Comparison of ENCODE assay signal across 24 mouse cellular contexts in the genomic region with DNA sequence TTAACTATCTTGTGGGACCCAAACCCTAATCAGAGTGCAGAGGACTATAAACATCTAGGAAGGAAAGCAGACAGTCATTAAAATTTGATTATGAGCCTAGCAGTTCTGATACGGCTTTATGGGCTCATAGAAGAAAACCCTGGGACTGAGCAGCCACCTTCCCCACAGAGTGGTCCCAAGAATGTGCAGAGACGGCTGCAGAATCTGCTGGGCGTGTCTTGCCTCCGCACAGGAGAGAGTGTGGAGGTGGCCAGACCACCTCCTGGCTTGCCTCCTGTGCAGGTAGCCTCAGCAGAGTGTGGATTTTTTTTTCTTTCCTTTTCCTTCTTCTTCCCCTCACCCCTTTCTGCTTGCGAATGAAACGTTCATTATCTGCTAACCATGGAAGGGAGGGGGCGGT.
A peak's percentile ranks its signal among the peaks of the same experiment; 100 is the strongest.
DNase-seq lines count a peak whose midpoint lies in the region; ATAC-seq and TF ChIP-seq lines count a peak whose summit lies in the region.
"Had no signal": no experiment of that assay in that cellular context is flagged by ENCODE, and none has a peak within 500 bp of the region (broad histone marks: within the 10 kb centered on the region; RNA-seq: fewer than 3 reads in every experiment).

No protein-coding gene starts in this region.

- H3K27ac ChIP-seq in brown adipose tissue, adult 24 weeks (replicated peaks; ENCODE audit: low read depth, low read length) = peak overlapping the region; percentile 48; the same call in 1 of the 2 replicates
- H3K27ac ChIP-seq in limb, embryonic 10.5 days = peak overlapping the region; percentile 50; the same call in 1 of the 2 replicates
- H3K27ac ChIP-seq in limb, embryonic 13.5 days = no peak overlapping the region
- H3K27ac ChIP-seq in stomach, postnatal 0 days (replicated peaks) = 0 out of 2 replicates have a peak overlapping the region, but pooled peaks have one; percentile 2
- no peak overlapping the region for H3K27ac ChIP-seq in midbrain, embryonic 13.5 days
- H3K27ac ChIP-seq in heart, adult 2 months = no peak overlapping the region
- H3K27ac ChIP-seq: embryonic facial prominence, embryonic 12.5 days; embryonic facial prominence, embryonic 15.5 days; forebrain, embryonic 12.5 days; gastrocnemius, adult 2 months; heart, embryonic 15.5 days; hindbrain, embryonic 10.5 days; hindbrain, embryonic 13.5 days had no signal

- H3K36me3 ChIP-seq in limb, embryonic 10.5 days = no peaks in the 10 kb centered on the region
- H3K36me3 ChIP-seq in limb, embryonic 13.5 days = no peaks in the 10 kb centered on the region
- no peaks in the 10 kb centered on the region for H3K36me3 ChIP-seq in stomach, postnatal 0 days (ENCODE audit: control insufficient read depth, insufficient read depth, low read length)
- H3K36me3 ChIP-seq in midbrain, embryonic 13.5 days = no peaks in the 10 kb centered on the region
- H3K36me3 ChIP-seq in heart, adult 2 months (ENCODE audit: control insufficient read depth, insufficient read depth, low read length) = no peaks in the 10 kb centered on the region
- H3K36me3 ChIP-seq: embryonic facial prominence, embryonic 12.5 days; embryonic facial prominence, embryonic 15.5 days; forebrain, embryonic 12.5 days; heart, embryonic 12.5 days; heart, embryonic 15.5 days; hindbrain, embryonic 10.5 days; hindbrain, embryonic 13.5 days had no signal

- peaks cover 14% of the 10 kb centered on the region; the same call in 1 of the 2 replicates for H3K4me1 ChIP-seq in brown adipose tissue, adult 24 weeks (ENCODE audit: control insufficient read depth, insufficient read depth, insufficient read length, low read length)
- H3K4me1 ChIP-seq in limb, embryonic 10.5 days = peaks cover 60% of the 10 kb centered on the region
- H3K4me1 ChIP-seq in limb, embryonic 13.5 days = peaks cover 30% of the 10 kb centered on the region
- H3K4me1 ChIP-seq in stomach, postnatal 0 days (replicated peaks; ENCODE audit: control insufficient read depth, insufficient read depth) = no peaks in the 10 kb centered on the region
- H3K4me1 ChIP-seq in midbrain, embryonic 13.5 days (replicated peaks) = peaks cover 13% of the 10 kb centered on the region; the same call in 1 of the 2 replicates
- peaks cover 8% of the 10 kb centered on the region for H3K4me1 ChIP-seq in heart, adult 2 months (ENCODE audit: control insufficient read depth, insufficient read depth, low read length)
- H3K4me1 ChIP-seq: embryonic facial prominence, embryonic 15.5 days had no signal

- no peak overlapping the region for H3K9ac ChIP-seq in limb, embryonic 13.5 days
- no peak overlapping the region for H3K9ac ChIP-seq in stomach, postnatal 0 days (ENCODE audit: low read length)
- H3K9ac ChIP-seq in midbrain, embryonic 13.5 days (replicated peaks) = no peak overlapping the region
- H3K9ac ChIP-seq in heart, adult 2 months (ENCODE audit: low read depth, low read length) = no peak overlapping the region
- H3K9ac ChIP-seq: embryonic facial prominence, embryonic 12.5 days; embryonic facial prominence, embryonic 15.5 days; forebrain, embryonic 12.5 days; heart, embryonic 12.5 days; heart, embryonic 15.5 days; hindbrain, embryonic 13.5 days had no signal

- peak overlapping the region; percentile 37 for H3K4me2 ChIP-seq in limb, embryonic 13.5 days (replicated peaks)
- no peak overlapping the region for H3K4me2 ChIP-seq in stomach, postnatal 0 days (replicated peaks; ENCODE audit: low read depth)
- H3K4me2 ChIP-seq in midbrain, embryonic 13.5 days (replicated peaks) = no peak overlapping the region
- H3K4me2 ChIP-seq: embryonic facial prominence, embryonic 12.5 days; embryonic facial prominence, embryonic 15.5 days; forebrain, embryonic 12.5 days; heart, embryonic 12.5 days; heart, embryonic 15.5 days; hindbrain, embryonic 13.5 days had no signal

- TF ChIP-seq EP300 in stomach, postnatal 0 days (optimal IDR thresholded peaks at IDR 0.05) = no peak
- TF ChIP-seq EP300 in heart, adult 2 months (IDR thresholded peaks at IDR 0.05; ENCODE audit: insufficient read depth, low read depth, low read length) = no peak

- H3K9me3 ChIP-seq in limb, embryonic 10.5 days (replicated peaks) = no peaks in the 10 kb centered on the region
- H3K9me3 ChIP-seq in limb, embryonic 13.5 days = no peaks in the 10 kb centered on the region
- H3K9me3 ChIP-seq in stomach, postnatal 0 days (ENCODE audit: control insufficient read depth, low read length) = no peaks in the 10 kb centered on the region
- H3K9me3 ChIP-seq in midbrain, embryonic 13.5 days = no peaks in the 10 kb centered on the region
- H3K9me3 ChIP-seq: embryonic facial prominence, embryonic 12.5 days; embryonic facial prominence, embryonic 15.5 days; forebrain, embryonic 12.5 days; heart, embryonic 12.5 days; heart, embryonic 15.5 days; hindbrain, embryonic 10.5 days; hindbrain, embryonic 13.5 days had no signal

- no peak overlapping the region for H3K4me3 ChIP-seq in brown adipose tissue, adult 24 weeks (ENCODE audit: insufficient read depth, low read depth, low read length)
- no peak overlapping the region for H3K4me3 ChIP-seq in limb, embryonic 10.5 days
- no peak overlapping the region for H3K4me3 ChIP-seq in limb, embryonic 13.5 days
- H3K4me3 ChIP-seq in stomach, postnatal 0 days (ENCODE audit: low read depth, low read length) = no peak overlapping the region
- no peak overlapping the region for H3K4me3 ChIP-seq in midbrain, embryonic 13.5 days (replicated peaks)
- H3K4me3 ChIP-seq in heart, adult 2 months = no peak overlapping the region
- H3K4me3 ChIP-seq: embryonic facial prominence, embryonic 12.5 days; embryonic facial prominence, embryonic 15.5 days; erythroblast, embryonic 14.5 days; forebrain, embryonic 12.5 days; gastrocnemius, adult 2 months; heart, embryonic 12.5 days; heart, embryonic 15.5 days; hindbrain, embryonic 10.5 days; hindbrain, embryonic 13.5 days had no signal

- intact Hi-C loops in heart, adult 2 months (cut with DNase I) = no loop called here

- no peak for ATAC-seq in limb, embryonic 13.5 days (ENCODE audit: low FRiP score, low read depth)
- ATAC-seq in stomach, postnatal 0 days (ENCODE audit: low FRiP score, low TSS enrichment) = no peak
- no peak for ATAC-seq in midbrain, embryonic 13.5 days
- ATAC-seq: CD4-positive, CD25-positive, alpha-beta regulatory T cell, adult 4 months; forebrain, embryonic 16.5 days had no signal

- no peak for TF ChIP-seq POLR2A in heart, adult 2 months (IDR thresholded peaks at IDR 0.05; ENCODE audit: insufficient read depth, low read depth, low read length)

- H3K79me2 ChIP-seq in heart, adult 2 months (replicated peaks; ENCODE audit: control insufficient read depth, insufficient read depth, low read length) = no peaks in the 10 kb centered on the region

- H3K27me3 ChIP-seq in limb, embryonic 10.5 days (ENCODE audit: low read depth, poor library complexity, severe bottlenecking) = no peaks in the 10 kb centered on the region; the same call in 1 of the 2 replicates
- peaks cover 36% of the 10 kb centered on the region for H3K27me3 ChIP-seq in limb, embryonic 13.5 days
- no peaks in the 10 kb centered on the region for H3K27me3 ChIP-seq in stomach, postnatal 0 days (ENCODE audit: control insufficient read depth, insufficient read depth, low read length)
- H3K27me3 ChIP-seq in midbrain, embryonic 13.5 days = no peaks in the 10 kb centered on the region
- H3K27me3 ChIP-seq in heart, adult 2 months (ENCODE audit: control insufficient read depth, insufficient read depth, low read length) = no peaks in the 10 kb centered on the region
- H3K27me3 ChIP-seq: embryonic facial prominence, embryonic 12.5 days; embryonic facial prominence, embryonic 15.5 days; heart, embryonic 12.5 days; heart, embryonic 15.5 days had no signal

- no peak for TF ChIP-seq CTCF in stomach, postnatal 0 days (IDR thresholded peaks at IDR 0.05; ENCODE audit: low read depth)
- no peak for TF ChIP-seq CTCF in heart, adult 2 months (IDR thresholded peaks at IDR 0.05)

- DNase-seq in limb, embryonic 10.5 days (ENCODE audit: low spot score) = peak; percentile 32
- no peak for DNase-seq in stomach, postnatal 0 days (ENCODE audit: low spot score)
- DNase-seq in kidney, adult 8-10 months = no peak
- DNase-seq in heart, adult 2 months = no peak
- DNase-seq: adrenal gland, adult 2 months; adrenal gland, postnatal 14 days; cerebellum, adult 18-20 months; cerebellum, adult 9-11 months; cerebellum, postnatal 25 days; gastrocnemius, adult 2 months; gastrocnemius, postnatal 14 days had no signal

- WGBS in limb, embryonic 10.5 days = 49% methylated on average over 7 of the region's 7 CpGs
- 18% methylated on average over 7 of the region's 7 CpGs for WGBS in limb, embryonic 13.5 days
- WGBS in stomach, postnatal 0 days = 51% methylated on average over 7 of the region's 7 CpGs
- WGBS in midbrain, embryonic 13.5 days = 74% methylated on average over 7 of the region's 7 CpGs
- WGBS in heart, adult 2 months = 72% methylated on average over 7 of the region's 7 CpGs

Comparison
In these comparisons a context has a peak if more than half of its experiments do, and no peak if none do; other contexts are left out.
1. H3K27ac ChIP-seq: peak in brown adipose tissue, adult 24 weeks (single experiment), limb, embryonic 10.5 days (single experiment) and stomach, postnatal 0 days (single experiment); none in limb, embryonic 13.5 days (single experiment), midbrain, embryonic 13.5 days (single experiment) and heart, adult 2 months (single experiment).